Mouse (Mus musculus): ENCODE results near the gene Cdc123. TPM values are rescaled to one million over a fixed set of nuclear protein-coding genes. Genes with fewer than 3 reads are reported as not detected.

Cdc123 gene
- polyA plus RNA-seq, 1 experiment from 2014 or later: 354 TPM

GRCm38 (mm10) chr2:5797816-5798672 lies 46.9 kb downstream of the Cdc123 start:
- Histone ChIP-seq H3K27me3 (ENCODE audit: insufficient read depth, poor library complexity, severe bottlenecking) (no peaks in the 10 kb centered on the region), H3K9me3 (peaks cover 8% of the 10 kb centered on the region; the same call in 1 of the 2 replicates), H3K4me1 (replicated peaks) (no peaks in the 10 kb centered on the region), H3K27ac (no peak overlapping the region), H3K36me3 (peaks cover 99% of the 10 kb centered on the region), H3K4me3 (no peak overlapping the region)
- 90% methylated on average over 11 of the region's 11 CpGs for WGBS
- DNase-seq (ENCODE audit: low spot score): no peak

GRCm38 (mm10) chr2:5793771-5794170 lies 51.2 kb downstream of the Cdc123 start:
- H3K27me3 ChIP-seq (ENCODE audit: insufficient read depth, poor library complexity, severe bottlenecking): no peaks in the 10 kb centered on the region
- H3K4me1 ChIP-seq (replicated peaks): no peaks in the 10 kb centered on the region; the same call in 1 of the 2 replicates
- no peak overlapping the region for H3K4me3 ChIP-seq
- WGBS: 86% methylated on average over 10 of the region's 10 CpGs
- peaks cover 64% of the 10 kb centered on the region for H3K36me3 ChIP-seq
- H3K9me3 ChIP-seq: no peaks in the 10 kb centered on the region
- no peak overlapping the region for H3K27ac ChIP-seq
- DNase-seq (ENCODE audit: low spot score): no peak

DNA sequence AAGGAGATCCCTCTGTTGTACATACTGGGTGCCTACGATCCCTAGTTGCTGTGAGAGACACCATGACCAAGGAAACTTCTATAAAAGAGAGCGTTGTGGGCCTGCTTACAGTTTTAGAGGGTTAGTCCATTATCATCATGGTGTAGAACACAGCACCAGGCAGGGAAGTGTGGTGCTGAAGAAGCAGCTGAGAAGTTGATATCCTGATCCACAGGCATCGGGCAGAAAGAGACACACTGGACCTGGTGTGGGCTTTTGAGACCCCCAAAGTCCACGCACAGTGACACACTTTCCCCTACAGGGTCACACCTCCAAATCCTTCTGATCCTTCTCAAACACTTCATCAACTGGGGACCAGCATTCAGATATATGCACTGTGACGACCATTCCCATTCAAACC lies 52.9 kb downstream of the Cdc123 start:
- no peak overlapping the region for H3K27ac ChIP-seq
- H3K36me3 ChIP-seq: peaks cover 47% of the 10 kb centered on the region
- no peaks in the 10 kb centered on the region for H3K27me3 ChIP-seq (ENCODE audit: insufficient read depth, poor library complexity, severe bottlenecking)
- no peaks in the 10 kb centered on the region for H3K9me3 ChIP-seq
- no peaks in the 10 kb centered on the region; the same call in 1 of the 2 replicates for H3K4me1 ChIP-seq (replicated peaks)
- 93% methylated on average over 5 of the region's 5 CpGs for WGBS
- no peak for DNase-seq (ENCODE audit: low spot score)
- H3K4me3 ChIP-seq: no peak overlapping the region

DNA sequence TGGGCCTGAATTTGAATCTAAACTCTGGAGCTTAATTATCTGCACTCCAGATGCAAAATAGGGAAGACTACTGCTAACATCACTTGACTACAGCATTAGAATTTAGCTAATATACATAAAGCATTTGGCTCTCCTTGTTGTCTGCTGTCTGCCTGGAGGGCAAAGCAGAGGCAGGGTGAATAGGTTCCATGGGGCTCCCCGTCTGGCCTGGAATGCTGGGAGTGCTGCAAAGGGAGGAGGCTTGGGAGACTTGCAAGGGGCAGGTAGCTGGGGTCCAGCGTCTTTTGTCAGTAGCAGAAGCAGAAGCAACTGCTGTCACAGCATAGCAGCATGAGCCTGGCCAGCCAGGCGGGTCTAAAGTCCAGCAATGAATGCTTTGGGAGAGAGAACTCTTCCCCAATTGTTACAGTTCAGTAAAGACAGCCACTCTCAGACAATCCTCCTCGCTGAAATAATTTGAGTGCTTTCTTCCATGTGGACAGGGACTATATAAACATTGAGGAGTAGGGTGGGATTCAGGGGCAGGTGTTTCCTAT lies 55.3 kb downstream of the Cdc123 start:
- Histone ChIP-seq H3K27ac (no peak overlapping the region), H3K9me3 (no peaks in the 10 kb centered on the region), H3K4me3 (no peak overlapping the region), H3K36me3 (peaks cover 23% of the 10 kb centered on the region), H3K27me3 (ENCODE audit: insufficient read depth, poor library complexity, severe bottlenecking) (no peaks in the 10 kb centered on the region), H3K4me1 (replicated peaks) (no peaks in the 10 kb centered on the region; the same call in 1 of the 2 replicates)
- whole genome bisulfite sequencing: 27% methylated on average over 4 of the region's 4 CpGs
- no peak for DNase-seq (ENCODE audit: low spot score)

DNA sequence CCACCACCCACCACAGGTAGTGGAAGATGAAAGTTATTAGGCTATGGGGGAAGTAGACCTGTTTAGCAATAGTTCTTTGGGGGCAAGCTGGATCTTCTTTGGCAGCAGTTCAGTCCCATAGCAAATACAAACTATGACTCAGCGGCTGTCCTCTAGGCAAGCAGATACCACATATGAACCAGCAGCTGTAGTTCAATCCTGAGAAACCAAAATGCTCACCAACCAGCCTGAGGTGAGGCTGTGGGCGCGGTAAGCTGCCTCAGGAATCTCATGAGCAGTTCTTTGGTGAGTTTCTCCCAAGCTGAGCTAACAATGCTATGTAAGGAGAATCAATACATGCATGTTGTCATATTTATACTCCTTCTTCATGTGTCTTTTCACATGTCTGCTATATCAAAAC lies 57.6 kb downstream of the Cdc123 start:
- no peaks in the 10 kb centered on the region for H3K9me3 ChIP-seq
- WGBS: 88% methylated on average over 3 of the region's 3 CpGs
- DNase-seq (ENCODE audit: low spot score): no peak
- no peak overlapping the region for H3K27ac ChIP-seq
- no peaks in the 10 kb centered on the region for H3K27me3 ChIP-seq (ENCODE audit: insufficient read depth, poor library complexity, severe bottlenecking)
- no peak overlapping the region for H3K4me3 ChIP-seq
- no peaks in the 10 kb centered on the region; the same call in 1 of the 2 replicates for H3K4me1 ChIP-seq (replicated peaks)
- H3K36me3 ChIP-seq: no peaks in the 10 kb centered on the region; the same call in 1 of the 2 replicates

GRCm38 (mm10) chr2:5772464-5772863 lies 72.5 kb downstream of the Cdc123 start:
- H3K36me3 ChIP-seq: no peaks in the 10 kb centered on the region
- no peaks in the 10 kb centered on the region for H3K4me1 ChIP-seq (replicated peaks)
- peaks cover 4% of the 10 kb centered on the region; the same call in 1 of the 2 replicates for H3K9me3 ChIP-seq
- no peak for DNase-seq (ENCODE audit: low spot score)
- H3K27me3 ChIP-seq (ENCODE audit: insufficient read depth, poor library complexity, severe bottlenecking): no peaks in the 10 kb centered on the region
- no peak overlapping the region for H3K27ac ChIP-seq
- WGBS: 80% methylated on average over 2 of the region's 2 CpGs
- H3K4me3 ChIP-seq: no peak overlapping the region

DNA sequence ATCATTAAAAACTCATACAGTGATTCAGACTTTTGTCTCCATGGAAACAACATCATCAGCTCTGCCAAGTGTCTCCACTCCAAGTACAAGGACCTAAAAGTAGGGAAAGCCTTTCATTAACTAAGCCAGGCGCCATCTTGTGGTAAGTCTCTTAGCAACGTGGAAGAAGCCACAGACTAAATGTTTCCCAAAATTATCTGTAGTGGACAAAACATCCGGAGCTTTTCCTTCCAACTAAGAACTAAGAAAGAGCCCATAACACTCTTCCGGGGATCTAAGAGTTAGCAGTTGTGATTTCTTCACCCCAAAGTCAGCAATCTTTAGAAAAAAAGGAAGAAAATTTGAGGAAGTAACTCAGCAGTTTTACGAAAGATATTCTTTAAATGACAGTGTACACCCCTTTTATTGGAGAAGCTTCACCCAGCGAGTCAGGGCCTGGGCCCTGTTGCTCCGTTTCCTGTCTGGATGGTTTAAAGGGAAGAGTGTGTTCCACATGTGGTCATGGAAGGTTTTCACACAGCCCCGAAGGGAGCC lies 74.2 kb downstream of the Cdc123 start:
- Histone ChIP-seq H3K4me3 (no peak overlapping the region), H3K27me3 (ENCODE audit: insufficient read depth, poor library complexity, severe bottlenecking) (no peaks in the 10 kb centered on the region), H3K27ac (no peak overlapping the region), H3K9me3 (peaks cover 4% of the 10 kb centered on the region; the same call in 1 of the 2 replicates), H3K36me3 (no peaks in the 10 kb centered on the region), H3K4me1 (replicated peaks) (no peaks in the 10 kb centered on the region)
- WGBS: 60% methylated on average over 8 of the region's 8 CpGs
- peak; percentile 12 for DNase-seq (ENCODE audit: low spot score)

DNA sequence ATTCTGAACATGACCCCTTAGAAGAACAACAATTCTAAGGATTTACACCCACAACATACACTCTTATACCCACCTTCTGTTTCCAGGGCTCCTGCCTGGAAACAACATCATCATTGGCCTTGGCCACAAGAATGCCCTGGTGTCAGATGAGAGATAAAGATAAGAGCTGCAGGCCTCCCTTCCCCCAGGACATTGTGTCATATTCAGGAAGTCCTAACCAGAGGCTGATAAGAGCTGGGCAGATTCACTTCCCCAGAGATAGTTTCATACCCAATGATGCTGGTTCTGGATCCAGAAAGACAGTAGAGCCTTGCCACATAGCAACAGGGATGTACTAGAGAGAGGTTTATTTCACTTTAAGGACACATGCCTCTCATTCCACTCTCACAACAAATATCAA lies 75.3 kb downstream of the Cdc123 start:
- peaks cover 1% of the 10 kb centered on the region; the same call in 1 of the 2 replicates for H3K9me3 ChIP-seq
- no peaks in the 10 kb centered on the region for H3K36me3 ChIP-seq
- no peak overlapping the region for H3K4me3 ChIP-seq
- H3K27me3 ChIP-seq (ENCODE audit: insufficient read depth, poor library complexity, severe bottlenecking): no peaks in the 10 kb centered on the region
- DNase-seq (ENCODE audit: low spot score): no peak
- no peaks in the 10 kb centered on the region for H3K4me1 ChIP-seq (replicated peaks)
- no peak overlapping the region for H3K27ac ChIP-seq

GRCm38 (mm10) chr2:5768946-5769345 lies 76.0 kb downstream of the Cdc123 start:
- H3K4me1 ChIP-seq (replicated peaks): no peaks in the 10 kb centered on the region
- H3K36me3 ChIP-seq: no peaks in the 10 kb centered on the region
- H3K27me3 ChIP-seq (ENCODE audit: insufficient read depth, poor library complexity, severe bottlenecking): no peaks in the 10 kb centered on the region
- H3K9me3 ChIP-seq: no peaks in the 10 kb centered on the region
- no peak overlapping the region for H3K27ac ChIP-seq
- no peak for DNase-seq (ENCODE audit: low spot score)
- no peak overlapping the region for H3K4me3 ChIP-seq
- 89% methylated on average over 4 of the region's 4 CpGs for WGBS

DNA sequence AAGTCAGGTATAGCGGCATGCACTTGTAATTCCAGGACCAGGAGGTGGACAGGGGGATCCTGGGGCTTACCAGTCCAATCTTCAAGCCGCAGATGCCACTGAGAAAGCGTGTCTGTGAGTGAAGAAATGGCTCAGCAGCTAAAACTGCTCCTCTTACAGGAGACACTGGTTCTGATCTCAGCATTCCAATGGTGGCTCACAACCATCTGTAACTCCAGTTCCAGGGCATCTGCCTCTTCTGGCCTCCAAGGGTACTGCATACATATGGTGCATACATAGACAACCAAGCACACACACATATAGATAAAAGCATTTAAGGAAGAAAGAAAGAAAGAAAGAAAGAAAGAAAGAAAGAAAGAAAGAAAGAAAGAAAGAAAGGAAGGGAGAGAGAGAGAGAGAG lies 82.9 kb downstream of the Cdc123 start:
- WGBS: 94% methylated on average over 3 of the region's 3 CpGs
- no peaks in the 10 kb centered on the region for H3K4me1 ChIP-seq (replicated peaks)
- DNase-seq (ENCODE audit: low spot score): no peak

DNA sequence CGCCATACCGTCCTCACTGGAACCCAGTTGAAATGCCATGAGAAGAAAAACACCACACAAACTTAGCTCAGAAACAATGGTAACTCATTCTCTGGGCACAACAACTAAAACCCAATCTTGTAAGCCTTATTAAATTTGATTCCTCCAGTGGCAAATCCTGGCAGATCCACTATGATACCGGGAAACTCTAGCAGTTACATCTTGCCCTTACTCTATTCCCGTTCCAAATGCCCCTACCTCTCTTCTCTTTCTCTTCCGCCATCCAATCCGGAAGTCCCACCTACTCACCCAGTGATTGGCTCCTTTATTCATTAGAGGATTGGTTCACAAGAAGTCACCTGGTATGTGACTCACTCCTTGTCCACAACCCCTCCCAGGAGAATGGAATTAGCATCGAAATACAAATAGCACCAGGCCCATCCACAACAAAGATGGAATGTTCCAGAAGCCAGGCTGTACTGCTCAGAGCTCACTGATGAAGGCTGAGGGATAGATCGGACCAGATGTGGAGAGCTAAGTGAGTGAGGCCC lies 84.4 kb downstream of the Cdc123 start:
- no peak for DNase-seq (ENCODE audit: low spot score)
- 93% methylated on average over 8 of the region's 8 CpGs for WGBS
- Histone ChIP-seq H3K36me3 (no peaks in the 10 kb centered on the region), H3K27me3 (ENCODE audit: insufficient read depth, poor library complexity, severe bottlenecking) (no peaks in the 10 kb centered on the region), H3K4me1 (replicated peaks) (no peaks in the 10 kb centered on the region), H3K27ac (no peak overlapping the region), H3K9me3 (no peaks in the 10 kb centered on the region), H3K4me3 (no peak overlapping the region)

More for the DNA sequence above, 82.9 kb downstream of the Cdc123 start:
- no peaks in the 10 kb centered on the region for H3K9me3 ChIP-seq
- no peak overlapping the region for H3K27ac ChIP-seq
- H3K4me3 ChIP-seq: no peak overlapping the region
- no peaks in the 10 kb centered on the region for H3K27me3 ChIP-seq (ENCODE audit: insufficient read depth, poor library complexity, severe bottlenecking)
- no peaks in the 10 kb centered on the region for H3K36me3 ChIP-seq

- H3K4me3 ChIP-seq: no peak overlapping the region
- DNase-seq (ENCODE audit: low spot score): no peak
- no peaks in the 10 kb centered on the region for H3K4me1 ChIP-seq (replicated peaks)
- H3K27ac ChIP-seq: no peak overlapping the region
- 89% methylated on average over 2 of the region's 2 CpGs for WGBS
- H3K27me3 ChIP-seq (ENCODE audit: insufficient read depth, poor library complexity, severe bottlenecking): no peaks in the 10 kb centered on the region
- no peaks in the 10 kb centered on the region for H3K36me3 ChIP-seq
- H3K9me3 ChIP-seq: no peaks in the 10 kb centered on the region
Observed at GRCm38 (mm10) chr2:5758569-5758968, 86.4 kb downstream of the Cdc123 start.

GRCm38 (mm10) chr2:5750872-5751271 lies 94.1 kb downstream of the Cdc123 start:
- 90% methylated on average over 3 of the region's 3 CpGs for WGBS
- H3K36me3 ChIP-seq: no peaks in the 10 kb centered on the region
- H3K27me3 ChIP-seq (ENCODE audit: insufficient read depth, poor library complexity, severe bottlenecking): no peaks in the 10 kb centered on the region
- H3K4me1 ChIP-seq (replicated peaks): no peaks in the 10 kb centered on the region
- DNase-seq (ENCODE audit: low spot score): no peak
- no peak overlapping the region for H3K4me3 ChIP-seq
- H3K9me3 ChIP-seq: no peaks in the 10 kb centered on the region
- no peak overlapping the region for H3K27ac ChIP-seq
